In genomic region chr1:185057443-185057842, GRCm38 (mm10) we compare ENCODE assay signal across 26 mouse cellular contexts. TPM values are rescaled to one million over a fixed set of nuclear protein-coding genes. Genes with fewer than 3 reads are reported as not detected.
DNase-seq lines count a peak whose midpoint lies in the region; ATAC-seq and TF ChIP-seq lines count a peak whose summit lies in the region.
"Had no signal": no experiment of that assay in that cellular context is flagged by ENCODE, and none has a peak within 500 bp of the region (broad histone marks: within the 10 kb centered on the region; RNA-seq: fewer than 3 reads in every experiment).

No protein-coding gene starts in this region.

- H3K27me3 ChIP-seq in intestine, embryonic 15.5 days (replicated peaks): no peaks in the 10 kb centered on the region
- no peaks in the 10 kb centered on the region for H3K27me3 ChIP-seq in intestine, postnatal 0 days (replicated peaks; ENCODE audit: control insufficient read depth, insufficient read depth, low read length)
- H3K27me3 ChIP-seq in kidney, embryonic 16.5 days (ENCODE audit: insufficient read depth, low read length): no peaks in the 10 kb centered on the region
- H3K27me3 ChIP-seq in liver, postnatal 0 days (ENCODE audit: insufficient read depth, low read length): no peaks in the 10 kb centered on the region
- H3K27me3 ChIP-seq: CH12.LX; embryonic facial prominence, embryonic 12.5 days; heart, embryonic 15.5 days; hindbrain, embryonic 15.5 days; liver, embryonic 13.5 days; neural tube, embryonic 12.5 days; Patski; stomach, embryonic 15.5 days had no signal

- peak; percentile 22 to 62 for DNase-seq in kidney, postnatal 4 days
- no peak for DNase-seq in liver, postnatal 0 days
- DNase-seq in frontal cortex, postnatal 10 days (ENCODE audit: low spot score in 2 of 2): no peak
- no peak for DNase-seq in layer of hippocampus, adult 11-12 months (ENCODE audit: low spot score)
- DNase-seq: adrenal gland, adult 2 months; B cell, adult 2 months; cerebellum, adult 11-12 months; cerebellum, postnatal 25 days; gastrocnemius, adult 2 months; heart, postnatal 4 days; liver, embryonic 13.5 days; lung, embryonic 14.5 days; midbrain, embryonic 14.5 days; retina, postnatal 1 day had no signal

- H3K4me1 ChIP-seq in intestine, embryonic 15.5 days (replicated peaks): 0 out of 2 replicates have a peak, but pooled peaks cover 4% of the 10 kb centered on the region
- no peaks in the 10 kb centered on the region for H3K4me1 ChIP-seq in intestine, postnatal 0 days (replicated peaks; ENCODE audit: control insufficient read depth, insufficient read depth, low read length)
- no peaks in the 10 kb centered on the region; the same call in 1 of the 2 replicates for H3K4me1 ChIP-seq in kidney, embryonic 16.5 days (ENCODE audit: insufficient read depth, low read length)
- H3K4me1 ChIP-seq in liver, postnatal 0 days (ENCODE audit: insufficient read depth): no peaks in the 10 kb centered on the region
- H3K4me1 ChIP-seq: embryonic facial prominence, embryonic 12.5 days; heart, embryonic 15.5 days; hindbrain, embryonic 15.5 days; liver, embryonic 13.5 days; neural tube, embryonic 12.5 days; stomach, embryonic 15.5 days had no signal

- H3K9ac ChIP-seq in intestine, embryonic 15.5 days: no peak overlapping the region
- no peak overlapping the region for H3K9ac ChIP-seq in intestine, postnatal 0 days (ENCODE audit: low read depth, low read length)
- no peak overlapping the region for H3K9ac ChIP-seq in kidney, embryonic 16.5 days (replicated peaks; ENCODE audit: low read length)
- no peak overlapping the region for H3K9ac ChIP-seq in liver, postnatal 0 days (replicated peaks)
- H3K9ac ChIP-seq: embryonic facial prominence, embryonic 12.5 days; heart, embryonic 15.5 days; hindbrain, embryonic 15.5 days; liver, embryonic 13.5 days; lung, embryonic 14.5 days; neural tube, embryonic 12.5 days; stomach, embryonic 15.5 days had no signal

- H3K27ac ChIP-seq in intestine, embryonic 15.5 days: no peak overlapping the region
- H3K27ac ChIP-seq in intestine, postnatal 0 days (ENCODE audit: low read depth, low read length): no peak overlapping the region
- no peak overlapping the region for H3K27ac ChIP-seq in kidney, embryonic 16.5 days (ENCODE audit: low read length)
- H3K27ac ChIP-seq in liver, postnatal 0 days (ENCODE audit: low read depth): no peak overlapping the region
- H3K27ac ChIP-seq: embryonic facial prominence, embryonic 12.5 days; gastrocnemius, adult 2 months; heart, embryonic 15.5 days; hindbrain, embryonic 15.5 days; left cerebral cortex, adult 2 months; liver, embryonic 13.5 days; neural tube, embryonic 12.5 days; stomach, embryonic 15.5 days had no signal

- 70% methylated on average over 15 of the region's 15 CpGs for WGBS in intestine, embryonic 15.5 days
- WGBS in intestine, postnatal 0 days: 67% methylated on average over 15 of the region's 15 CpGs
- 67% methylated on average over 15 of the region's 15 CpGs for WGBS in kidney, embryonic 16.5 days
- 83% methylated on average over 15 of the region's 15 CpGs for WGBS in liver, postnatal 0 days (ENCODE audit: insufficient replicate concordance)

- no peak for TF ChIP-seq EP300 in liver, postnatal 0 days (IDR thresholded peaks at IDR 0.05; ENCODE audit: low read depth)

- H3K36me3 ChIP-seq in intestine, embryonic 15.5 days: no peaks in the 10 kb centered on the region
- no peaks in the 10 kb centered on the region for H3K36me3 ChIP-seq in intestine, postnatal 0 days (ENCODE audit: control insufficient read depth, insufficient read depth)
- H3K36me3 ChIP-seq in kidney, embryonic 16.5 days (ENCODE audit: insufficient read depth, low read length): no peaks in the 10 kb centered on the region
- no peaks in the 10 kb centered on the region for H3K36me3 ChIP-seq in liver, postnatal 0 days (replicated peaks; ENCODE audit: insufficient read depth, low read length)
- H3K36me3 ChIP-seq: embryonic facial prominence, embryonic 12.5 days; G1E; heart, embryonic 15.5 days; hindbrain, embryonic 15.5 days; liver, embryonic 13.5 days; neural tube, embryonic 12.5 days; stomach, embryonic 15.5 days had no signal

- H3K9me3 ChIP-seq in intestine, embryonic 15.5 days: no peaks in the 10 kb centered on the region
- H3K9me3 ChIP-seq in intestine, postnatal 0 days (ENCODE audit: control insufficient read depth): no peaks in the 10 kb centered on the region
- no peaks in the 10 kb centered on the region for H3K9me3 ChIP-seq in kidney, embryonic 16.5 days (ENCODE audit: low read length)
- no peaks in the 10 kb centered on the region for H3K9me3 ChIP-seq in liver, postnatal 0 days (ENCODE audit: low read length)
- H3K9me3 ChIP-seq: embryonic facial prominence, embryonic 12.5 days; G1E; heart, embryonic 15.5 days; hindbrain, embryonic 15.5 days; liver, embryonic 13.5 days; neural tube, embryonic 12.5 days; stomach, embryonic 15.5 days had no signal

- TF ChIP-seq CTCF in intestine, postnatal 0 days (IDR thresholded peaks at IDR 0.05; ENCODE audit: low read depth): no peak
- TF ChIP-seq CTCF in liver, postnatal 0 days (IDR thresholded peaks at IDR 0.05; ENCODE audit: low read depth): no peak

- H3K4me3 ChIP-seq in intestine, embryonic 15.5 days (replicated peaks): no peak overlapping the region
- no peak overlapping the region for H3K4me3 ChIP-seq in intestine, postnatal 0 days (ENCODE audit: low read depth, low read length)
- no peak overlapping the region for H3K4me3 ChIP-seq in kidney, embryonic 16.5 days (ENCODE audit: low read length)
- no peak overlapping the region for H3K4me3 ChIP-seq in liver, postnatal 0 days (ENCODE audit: low read depth, low read length)
- H3K4me3 ChIP-seq: embryonic facial prominence, embryonic 12.5 days; gastrocnemius, adult 2 months; heart, embryonic 15.5 days; hindbrain, embryonic 15.5 days; left cerebral cortex, adult 2 months; liver, embryonic 13.5 days; neural tube, embryonic 12.5 days; stomach, embryonic 15.5 days had no signal

- ATAC-seq in intestine, embryonic 15.5 days: peak; percentile 76
- no peak for ATAC-seq in intestine, postnatal 0 days
- ATAC-seq in kidney, embryonic 16.5 days (ENCODE audit: low FRiP score, low TSS enrichment): peak; percentile 51; the same call in 1 of the 2 replicates
- ATAC-seq in liver, postnatal 0 days: no peak
- ATAC-seq: Patski had no signal

- H3K4me2 ChIP-seq in intestine, embryonic 15.5 days (replicated peaks): no peak overlapping the region
- 0 out of 2 replicates have a peak overlapping the region, but pooled peaks have one; percentile 3 for H3K4me2 ChIP-seq in intestine, postnatal 0 days (replicated peaks; ENCODE audit: low read depth)
- H3K4me2 ChIP-seq in kidney, embryonic 16.5 days (replicated peaks; ENCODE audit: low read depth, low read length): peak overlapping the region; percentile 36
- H3K4me2 ChIP-seq in liver, postnatal 0 days (ENCODE audit: low read depth, low read length): no peak overlapping the region
- H3K4me2 ChIP-seq: embryonic facial prominence, embryonic 12.5 days; heart, embryonic 15.5 days; hindbrain, embryonic 15.5 days; liver, embryonic 13.5 days; lung, embryonic 14.5 days; neural tube, embryonic 12.5 days; stomach, embryonic 15.5 days had no signal

RNA-seq across cellular contexts. Expression of gene Mark1, which starts 58.1 kb away (rescaled TPM):
- 2.7 and 2.8 TPM in 2 replicates for polyA plus RNA-seq in intestine, embryonic 15.5 days (2015; fragmentation: Nextera tagmentation; extraction: Ambion mirVana)
- 1.6 TPM in 2 replicates for polyA plus RNA-seq in intestine, postnatal 0 days (2015; fragmentation: Nextera tagmentation; extraction: Ambion mirVana)
- 1.8 and 2.0 TPM in 2 replicates for polyA plus RNA-seq in kidney, embryonic 16.5 days (2015; fragmentation: Nextera tagmentation; extraction: Ambion mirVana)
- 0.31 TPM in 2 replicates for polyA plus RNA-seq in liver, postnatal 0 days (2015; fragmentation: Nextera tagmentation; extraction: Ambion mirVana)
- polyA plus RNA-seq: G1E had no signal

Comparison
In these comparisons a context has a peak if more than half of its experiments do, and no peak if none do; other contexts are left out.
1. ATAC-seq: peak in intestine, embryonic 15.5 days (single experiment) and kidney, embryonic 16.5 days (single experiment); none in intestine, postnatal 0 days (single experiment) and liver, postnatal 0 days (single experiment).
2. H3K4me2 ChIP-seq: peak in intestine, postnatal 0 days (single experiment) and kidney, embryonic 16.5 days (single experiment); none in intestine, embryonic 15.5 days (single experiment) and liver, postnatal 0 days (single experiment).
3. DNase-seq: peak in kidney, postnatal 4 days (2 of 2); none in liver, postnatal 0 days (single experiment), frontal cortex, postnatal 10 days (0 of 2) and layer of hippocampus, adult 11-12 months (single experiment).